Mouse (Mus musculus): ENCODE data around the gene Rbms3.

Gene Rbms3

GRCm38 (mm10) chr9:117031237-117031636 is 598.5 kb downstream of the Rbms3 start:
- DNase-seq, result no peak

GRCm38 (mm10) chr9:117030837-117031236 is 598.9 kb downstream of the Rbms3 start:
- peak; percentile 91 to 94 for DNase-seq

- DNase-seq, result no peak
These were observed 599.8 kb downstream of the Rbms3 start for GRCm38 (mm10) chr9:117029953-117030352.

- no peak for DNase-seq
These were observed 601.1 kb downstream of the Rbms3 start for GRCm38 (mm10) chr9:117028586-117028985.

GRCm38 (mm10) chr9:117022086-117022485 is 607.6 kb downstream of the Rbms3 start:
- no peak for DNase-seq

- DNase-seq, result no peak
These were observed 608.2 kb downstream of the Rbms3 start for GRCm38 (mm10) chr9:117021506-117021905.

GRCm38 (mm10) chr9:117020216-117020615 is 609.5 kb downstream of the Rbms3 start:
- no peak for DNase-seq

- DNase-seq, result peak; percentile 12 to 52
These were observed 611.0 kb downstream of the Rbms3 start for GRCm38 (mm10) chr9:117018741-117019163.

- no peak for DNase-seq
These were observed 611.4 kb downstream of the Rbms3 start for GRCm38 (mm10) chr9:117018301-117018700.

GRCm38 (mm10) chr9:117016605-117017319 is 613.0 kb downstream of the Rbms3 start:
- DNase-seq, result no peak

- DNase-seq, result no peak
These were observed 616.3 kb downstream of the Rbms3 start for GRCm38 (mm10) chr9:117013386-117013785.

- DNase-seq, result no peak
These were observed 618.9 kb downstream of the Rbms3 start for GRCm38 (mm10) chr9:117010801-117011200.

GRCm38 (mm10) chr9:117008194-117008593 is 621.5 kb downstream of the Rbms3 start:
- no peak for DNase-seq

- no peak for DNase-seq
These were observed 627.6 kb downstream of the Rbms3 start for GRCm38 (mm10) chr9:117002083-117002482.

GRCm38 (mm10) chr9:116999186-116999585 is 630.5 kb downstream of the Rbms3 start:
- DNase-seq, result no peak

GRCm38 (mm10) chr9:116990321-116990720 is 639.4 kb downstream of the Rbms3 start:
- no peak for DNase-seq

- DNase-seq, result no peak
These were observed 648.9 kb downstream of the Rbms3 start for GRCm38 (mm10) chr9:116980801-116981200.

- no peak for DNase-seq
These were observed 652.3 kb downstream of the Rbms3 start for GRCm38 (mm10) chr9:116977428-116977827.

- DNase-seq, result peak; percentile 15 to 60
These were observed 652.9 kb downstream of the Rbms3 start for GRCm38 (mm10) chr9:116976575-116977408.

GRCm38 (mm10) chr9:116975269-116975668 is 654.4 kb downstream of the Rbms3 start:
- DNase-seq, result no peak

GRCm38 (mm10) chr9:116974134-116974533 is 655.6 kb downstream of the Rbms3 start:
- DNase-seq, result no peak

- DNase-seq, result peak; percentile 51 to 75
These were observed 656.1 kb downstream of the Rbms3 start for GRCm38 (mm10) chr9:116973594-116973993.

- DNase-seq, result no peak
These were observed 662.4 kb downstream of the Rbms3 start for GRCm38 (mm10) chr9:116967317-116967716.

GRCm38 (mm10) chr9:116965691-116966090 is 664.0 kb downstream of the Rbms3 start:
- DNase-seq, result no peak
